Mouse (Mus musculus): Measurements from ENCODE around the gene Elf1. TPM values are rescaled to one million over a fixed set of nuclear protein-coding genes. Genes with fewer than 3 reads are reported as not detected.
"Not testable (repeated sequence)": the region's sequence is repeated elsewhere in the genome, so short reads cannot be mapped to it uniquely, and the experiment has no call there.

The Elf1 gene
- polyA plus RNA-seq, 1 experiment, result 3.6 TPM

DNA sequence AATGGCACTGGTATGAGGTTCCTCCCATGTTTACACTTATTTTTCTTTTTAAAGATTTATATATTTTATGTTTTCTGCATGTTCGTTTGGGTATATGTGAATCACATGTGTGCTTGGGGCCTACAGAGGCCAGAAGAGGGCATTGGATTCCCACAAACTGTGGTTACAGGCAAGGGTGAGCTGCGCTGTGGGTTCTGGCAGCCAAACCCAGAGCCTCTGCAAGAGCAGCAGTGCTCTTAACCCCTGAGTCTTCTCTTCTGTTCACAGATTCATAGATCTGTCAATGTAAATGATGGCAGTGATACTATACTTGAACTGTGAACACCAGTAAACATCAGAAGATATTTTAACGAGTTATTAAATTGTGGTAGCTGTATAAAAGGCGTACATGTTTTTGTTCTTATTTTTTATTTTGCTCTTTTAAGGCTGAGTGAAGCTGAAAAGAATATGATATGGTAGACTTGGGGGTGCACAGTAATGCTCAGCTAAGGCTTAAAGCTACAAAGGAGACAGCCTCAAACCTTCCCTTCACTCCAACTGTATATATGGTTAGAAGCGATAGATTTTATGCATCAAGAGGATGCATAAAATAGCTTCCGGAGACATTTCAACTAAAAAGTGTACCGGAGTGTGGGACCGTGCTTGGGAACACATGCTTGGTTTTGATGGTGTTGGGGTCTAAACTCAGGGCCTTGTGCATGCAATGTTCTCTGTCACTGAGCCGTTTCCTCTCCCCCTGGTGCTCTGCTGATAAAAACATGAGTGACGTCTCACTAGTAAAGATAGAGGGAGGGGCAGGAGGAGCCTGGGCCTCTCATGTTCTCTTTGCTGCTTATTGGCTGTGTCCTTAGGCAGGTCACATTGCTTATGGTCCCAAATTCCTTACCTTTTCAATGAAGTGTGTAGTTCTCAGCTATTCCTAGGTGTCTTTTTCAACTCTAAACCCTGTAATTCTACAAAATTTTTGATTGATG lies 48.9 kb downstream of the Elf1 start:
- Histone ChIP-seq H3K27me3 (ENCODE audit: control insufficient read depth, insufficient read depth, insufficient read length) (no peaks in the 10 kb centered on the region), H3K4me2 (ENCODE audit: low read depth) (no peak overlapping the region), H3K79me2 (ENCODE audit: control insufficient read depth, insufficient read depth) (peaks cover 8% of the 10 kb centered on the region), H3K4me3 (no peak overlapping the region), H3K36me3 (ENCODE audit: control insufficient read depth, insufficient read depth) (no peaks in the 10 kb centered on the region), H3ac (ENCODE audit: control insufficient read depth, insufficient read length) (no peak overlapping the region)
- TF ChIP-seq POLR2AphosphoS2 (IDR thresholded peaks at IDR 0.05; ENCODE audit: insufficient read length, low read depth), result no peak

DNA sequence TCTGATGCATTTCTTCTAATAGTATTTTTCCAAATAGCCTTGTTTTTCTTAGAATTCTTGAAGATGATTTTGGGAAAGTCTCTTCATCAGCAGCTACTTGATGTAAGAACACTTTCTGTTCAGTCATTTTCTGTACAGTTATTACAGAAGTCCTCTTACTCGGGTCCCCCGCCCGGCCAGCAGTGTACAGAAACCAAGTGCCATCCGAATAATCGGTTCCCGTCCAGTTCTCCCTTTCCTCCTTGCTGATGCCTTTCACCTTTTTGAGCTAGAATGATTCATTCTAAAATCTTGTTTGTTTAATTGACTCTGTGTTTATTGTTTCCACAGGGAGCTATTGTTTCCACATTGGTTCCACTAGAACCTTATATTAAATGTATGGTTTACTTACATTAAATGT lies 49.8 kb downstream of the Elf1 start:
- Histone ChIP-seq H3K79me2 (ENCODE audit: control insufficient read depth, insufficient read depth) (peaks cover 8% of the 10 kb centered on the region), H3K4me3 (no peak overlapping the region), H3K4me2 (ENCODE audit: low read depth) (no peak overlapping the region), H3K27me3 (ENCODE audit: control insufficient read depth, insufficient read depth, insufficient read length) (no peaks in the 10 kb centered on the region), H3ac (ENCODE audit: control insufficient read depth, insufficient read length) (no peak overlapping the region), H3K36me3 (ENCODE audit: control insufficient read depth, insufficient read depth) (no peaks in the 10 kb centered on the region)
- TF ChIP-seq USF1 (IDR thresholded peaks at IDR 0.05; ENCODE audit: low read depth) (no peak), MAX (IDR thresholded peaks at IDR 0.05; ENCODE audit: low read depth) (no peak), TCF12 (IDR thresholded peaks at IDR 0.05; ENCODE audit: insufficient read depth, poor library complexity, severe bottlenecking) (no peak), CEBPB (IDR thresholded peaks at IDR 0.05; ENCODE audit: insufficient read depth, poor library complexity, severe bottlenecking) (no peak), MYOG (IDR thresholded peaks at IDR 0.05; ENCODE audit: control insufficient read depth in 1 of 3, insufficient read depth in 1 of 3, insufficient read length in 2 of 3, low read depth in 2 of 3) (no peak), POLR2AphosphoS2 (IDR thresholded peaks at IDR 0.05; ENCODE audit: insufficient read length, low read depth) (no peak), TCF3 (IDR thresholded peaks at IDR 0.05; ENCODE audit: insufficient read length, low read depth) (no peak), MYOD1 (IDR thresholded peaks at IDR 0.05; ENCODE audit: control insufficient read depth in 1 of 3, insufficient read length in 2 of 3, low read depth in 2 of 3) (no peak)

DNA sequence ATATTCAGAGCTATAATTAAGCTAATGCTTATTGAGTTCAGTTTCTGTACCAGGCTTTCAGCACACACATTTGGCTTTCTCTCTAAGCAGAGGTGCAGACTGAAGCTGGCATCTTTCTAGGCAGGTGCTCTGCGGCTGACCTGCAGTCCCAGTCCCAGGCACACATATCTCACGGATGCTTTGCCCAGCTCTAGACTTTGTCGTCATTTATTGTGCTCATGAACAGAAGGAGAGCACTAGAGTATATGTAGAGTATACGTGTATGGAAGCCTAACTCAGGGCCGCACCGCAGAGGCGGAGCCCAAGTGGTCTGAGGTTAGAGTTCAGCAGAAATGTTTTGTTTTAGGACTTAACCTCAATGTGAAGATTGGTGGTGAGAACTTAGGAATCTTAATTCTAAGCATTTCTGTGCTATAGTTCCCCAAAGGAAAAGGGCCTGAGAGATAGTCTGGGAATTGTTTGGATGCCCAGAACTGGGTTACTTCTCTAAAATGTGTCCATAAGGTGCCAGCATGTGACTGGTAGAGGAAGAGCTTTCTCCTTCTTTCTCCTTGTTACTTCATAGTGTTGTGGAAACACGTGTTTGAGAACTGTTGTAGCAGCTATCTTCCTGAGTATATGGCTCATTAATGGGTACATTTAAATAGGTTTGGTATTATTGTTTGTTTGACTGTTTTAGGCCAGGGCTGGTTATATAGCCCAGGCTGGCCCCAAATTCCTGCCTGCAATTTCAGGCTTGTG lies 51.2 kb downstream of the Elf1 start:
- TF ChIP-seq POLR2A (IDR thresholded peaks at IDR 0.05; ENCODE audit: insufficient read length, low read depth) (no peak), REST (IDR thresholded peaks at IDR 0.05; ENCODE audit: insufficient read depth, insufficient read length) (no peak), E2F4 (IDR thresholded peaks at IDR 0.05; ENCODE audit: insufficient read depth) (no peak), CEBPB (IDR thresholded peaks at IDR 0.05; ENCODE audit: insufficient read depth, poor library complexity, severe bottlenecking) (no peak), MAX (IDR thresholded peaks at IDR 0.05; ENCODE audit: low read depth) (no peak), TCF12 (IDR thresholded peaks at IDR 0.05; ENCODE audit: insufficient read depth, poor library complexity, severe bottlenecking) (no peak), USF1 (IDR thresholded peaks at IDR 0.05; ENCODE audit: low read depth) (no peak), POLR2AphosphoS2 (IDR thresholded peaks at IDR 0.05; ENCODE audit: insufficient read length, low read depth) (no peak), TCF3 (IDR thresholded peaks at IDR 0.05; ENCODE audit: insufficient read length, low read depth) (no peak), SRF (IDR thresholded peaks at IDR 0.05; ENCODE audit: control insufficient read depth, insufficient read length, low read depth) (no peak), MYOG (IDR thresholded peaks at IDR 0.05; ENCODE audit: control insufficient read depth in 1 of 3, insufficient read depth in 1 of 3, insufficient read length in 2 of 3, low read depth in 2 of 3) (no peak), MYOD1 (IDR thresholded peaks at IDR 0.05; ENCODE audit: control insufficient read depth in 1 of 3, insufficient read length in 2 of 3, low read depth in 2 of 3) (no peak)
- Histone ChIP-seq H3K27me3 (ENCODE audit: control insufficient read depth, insufficient read depth, insufficient read length) (no peaks in the 10 kb centered on the region), H3K79me2 (ENCODE audit: control insufficient read depth, insufficient read depth) (peaks cover 8% of the 10 kb centered on the region), H3K4me2 (ENCODE audit: low read depth) (no peak overlapping the region), H3ac (ENCODE audit: control insufficient read depth, insufficient read length) (no peak overlapping the region), H3K36me3 (ENCODE audit: control insufficient read depth, insufficient read depth) (no peaks in the 10 kb centered on the region), H3K4me3 (no peak overlapping the region)

DNA sequence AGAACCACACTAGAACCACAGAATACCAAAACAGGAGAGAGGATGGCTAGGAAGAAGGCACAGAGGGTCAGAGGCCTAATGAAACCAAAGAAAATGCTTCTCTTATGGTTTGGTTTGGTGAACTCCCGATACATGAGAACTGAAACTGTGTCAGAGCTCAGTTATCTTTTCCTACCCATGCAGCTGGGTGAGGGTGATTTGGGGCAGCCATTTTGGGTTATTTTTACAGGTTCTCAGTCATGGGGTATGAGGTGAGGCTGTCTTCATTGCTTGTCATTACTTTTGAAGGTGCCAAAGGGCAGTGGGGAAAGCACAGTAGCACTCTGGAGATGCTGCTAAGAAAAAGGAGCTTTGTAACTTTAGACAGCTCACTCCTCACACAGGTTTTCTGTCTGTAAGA lies 52.4 kb downstream of the Elf1 start:
- no peak overlapping the region for H3K4me3 ChIP-seq

DNA sequence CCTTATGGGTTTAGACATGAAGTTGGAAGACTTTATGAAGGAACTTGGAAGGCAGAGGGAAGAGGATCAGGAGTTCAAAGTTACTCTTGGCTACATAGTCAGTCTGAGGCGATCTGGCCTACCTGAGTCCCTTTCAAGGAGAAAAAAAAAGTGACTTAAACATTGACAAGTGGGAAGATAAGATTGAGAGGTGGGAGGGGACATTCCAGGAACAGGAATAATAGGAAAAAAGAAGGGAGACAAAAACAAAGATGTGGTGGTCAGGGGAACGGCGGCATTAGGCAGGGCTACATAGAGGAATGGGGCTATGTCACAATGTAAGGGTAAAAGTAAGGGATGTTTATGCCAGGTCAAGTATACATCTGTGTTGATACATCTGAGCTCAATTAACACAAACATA lies 53.2 kb downstream of the Elf1 start:
- no peaks in the 10 kb centered on the region for H3K27me3 ChIP-seq (ENCODE audit: control insufficient read depth, insufficient read depth, insufficient read length)
- H3K4me2 ChIP-seq (ENCODE audit: low read depth), result no peak overlapping the region
- peaks cover 8% of the 10 kb centered on the region for H3K79me2 ChIP-seq (ENCODE audit: control insufficient read depth, insufficient read depth)
- H3K4me3 ChIP-seq, result no peak overlapping the region
- H3ac ChIP-seq (ENCODE audit: control insufficient read depth, insufficient read length), result no peak overlapping the region
- TF ChIP-seq TCF3 (IDR thresholded peaks at IDR 0.05; ENCODE audit: insufficient read length, low read depth) (no peak), REST (IDR thresholded peaks at IDR 0.05; ENCODE audit: insufficient read depth, insufficient read length) (no peak), SRF (IDR thresholded peaks at IDR 0.05; ENCODE audit: control insufficient read depth, insufficient read length, low read depth) (no peak), CEBPB (IDR thresholded peaks at IDR 0.05; ENCODE audit: insufficient read depth, poor library complexity, severe bottlenecking) (no peak), MAX (IDR thresholded peaks at IDR 0.05; ENCODE audit: low read depth) (no peak), MYOG (IDR thresholded peaks at IDR 0.05; ENCODE audit: control insufficient read depth in 1 of 3, insufficient read depth in 1 of 3, insufficient read length in 2 of 3, low read depth in 2 of 3) (no peak), POLR2A (IDR thresholded peaks at IDR 0.05; ENCODE audit: insufficient read length, low read depth) (no peak), E2F4 (IDR thresholded peaks at IDR 0.05; ENCODE audit: insufficient read depth) (no peak), TCF12 (IDR thresholded peaks at IDR 0.05; ENCODE audit: insufficient read depth, poor library complexity, severe bottlenecking) (no peak), MYOD1 (IDR thresholded peaks at IDR 0.05; ENCODE audit: control insufficient read depth in 1 of 3, insufficient read length in 2 of 3, low read depth in 2 of 3) (no peak), POLR2AphosphoS2 (IDR thresholded peaks at IDR 0.05; ENCODE audit: insufficient read length, low read depth) (no peak), USF1 (IDR thresholded peaks at IDR 0.05; ENCODE audit: low read depth) (no peak)
- no peaks in the 10 kb centered on the region for H3K36me3 ChIP-seq (ENCODE audit: control insufficient read depth, insufficient read depth)

More for the DNA sequence above, 52.4 kb downstream of the Elf1 start:
- Histone ChIP-seq H3K4me2 (ENCODE audit: low read depth) (no peak overlapping the region), H3ac (ENCODE audit: control insufficient read depth, insufficient read length) (no peak overlapping the region), H3K27me3 (ENCODE audit: control insufficient read depth, insufficient read depth, insufficient read length) (no peaks in the 10 kb centered on the region), H3K36me3 (ENCODE audit: control insufficient read depth, insufficient read depth) (no peaks in the 10 kb centered on the region), H3K79me2 (ENCODE audit: control insufficient read depth, insufficient read depth) (peaks cover 8% of the 10 kb centered on the region)
- TF ChIP-seq E2F4 (IDR thresholded peaks at IDR 0.05; ENCODE audit: insufficient read depth) (no peak), MYOG (IDR thresholded peaks at IDR 0.05; ENCODE audit: control insufficient read depth in 1 of 3, insufficient read depth in 1 of 3, insufficient read length in 2 of 3, low read depth in 2 of 3) (no peak)

DNA sequence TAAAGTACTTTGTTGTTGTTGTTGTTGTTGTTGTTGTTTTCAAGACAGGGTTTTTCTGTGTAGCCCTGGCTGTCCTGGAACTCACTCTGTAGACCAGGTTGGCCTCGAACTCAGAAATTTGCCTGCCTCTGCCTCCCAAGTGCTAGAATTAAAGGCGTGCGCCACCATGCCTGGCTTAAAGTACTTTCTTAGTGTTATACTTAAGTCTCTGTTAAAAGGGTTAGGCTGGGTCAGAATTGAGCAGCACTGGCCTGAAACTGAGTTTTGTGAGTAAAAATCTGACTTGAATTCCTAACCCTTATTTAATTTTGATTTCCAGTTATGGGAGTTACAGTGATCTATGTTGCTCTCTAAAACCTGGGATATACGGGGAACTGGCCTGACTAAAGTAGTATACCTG lies 53.7 kb downstream of the Elf1 start:
- H3ac ChIP-seq (ENCODE audit: control insufficient read depth, insufficient read length); H3K79me2 ChIP-seq (ENCODE audit: control insufficient read depth, insufficient read depth); H3K36me3 ChIP-seq (ENCODE audit: control insufficient read depth, insufficient read depth); H3K27me3 ChIP-seq (ENCODE audit: control insufficient read depth, insufficient read depth, insufficient read length); H3K4me2 ChIP-seq (ENCODE audit: low read depth); H3K4me3 ChIP-seq: not testable (repeated sequence)

Data from myocyte (in vitro differentiated cells).